Comparison of ENCODE assay signal across 8 mouse cellular contexts in the genomic region with DNA sequence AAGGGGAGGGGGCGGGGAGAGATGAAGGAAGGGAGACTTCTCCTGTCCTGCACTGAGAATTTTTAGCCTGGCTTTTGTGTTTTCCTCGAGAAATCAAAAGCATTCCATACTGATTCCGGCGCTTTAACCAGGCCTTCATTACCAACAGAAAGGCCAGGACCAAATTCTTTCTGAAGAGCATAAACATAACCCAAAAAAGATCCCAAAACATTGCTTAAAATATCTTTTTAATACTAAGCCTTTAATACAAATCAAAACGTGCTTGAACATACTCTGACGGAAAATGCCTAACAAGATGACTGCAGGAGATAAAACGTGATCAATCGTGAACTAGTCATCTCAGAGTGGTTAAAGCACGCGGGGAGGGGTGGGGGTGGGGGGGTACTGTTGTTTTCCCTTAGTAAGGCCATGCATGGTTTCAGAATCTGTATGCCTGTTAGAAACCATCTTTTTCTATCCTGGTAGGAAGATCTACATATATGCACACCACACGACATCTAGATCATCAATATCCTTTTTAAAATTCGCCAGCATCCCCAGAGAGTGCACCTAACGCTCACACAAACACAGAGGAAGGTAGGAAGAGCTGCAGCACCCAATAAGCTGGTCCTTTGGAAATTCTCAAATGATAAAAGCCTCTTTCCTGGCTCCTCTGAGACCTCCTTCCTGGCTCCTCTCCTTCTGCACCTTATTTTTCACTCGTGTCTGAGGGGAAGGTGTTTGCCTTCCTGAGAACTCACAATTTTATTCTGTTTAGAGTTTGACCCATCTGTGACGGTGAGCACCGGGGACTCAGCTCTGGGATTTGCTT. TPM values are rescaled to one million over a fixed set of nuclear protein-coding genes. Genes with fewer than 3 reads are reported as not detected.
A peak's percentile ranks its signal among the peaks of the same experiment; 100 is the strongest.
DNase-seq lines count a peak whose midpoint lies in the region; ATAC-seq and TF ChIP-seq lines count a peak whose summit lies in the region.

No protein-coding gene starts in this region.

- H3K36me3 ChIP-seq in heart, embryonic 16.5 days (ENCODE audit: control insufficient read depth, insufficient read depth), result no peaks in the 10 kb centered on the region
- H3K36me3 ChIP-seq in midbrain, embryonic 14.5 days (ENCODE audit: control insufficient read depth, insufficient read depth, low read length), result no peaks in the 10 kb centered on the region

- peak overlapping the region; percentile 85 for H3K4me2 ChIP-seq in heart, embryonic 16.5 days (ENCODE audit: low read depth, low read length)
- H3K4me2 ChIP-seq in midbrain, embryonic 14.5 days (ENCODE audit: low read length), result peak overlapping the region; percentile 62

- peak overlapping the region; percentile 99 for H3K27ac ChIP-seq in layer of hippocampus, adult 2 months
- peak overlapping the region; percentile 83 for H3K27ac ChIP-seq in heart, embryonic 16.5 days (ENCODE audit: low read length)
- H3K27ac ChIP-seq in midbrain, embryonic 14.5 days (replicated peaks; ENCODE audit: low read depth, low read length), result peak overlapping the region; percentile 100

- H3K9ac ChIP-seq in heart, embryonic 16.5 days (ENCODE audit: low read length), result peak overlapping the region; percentile 77
- H3K9ac ChIP-seq in midbrain, embryonic 14.5 days (replicated peaks; ENCODE audit: low read length), result peak overlapping the region; percentile 99

- no peak for ATAC-seq in heart, embryonic 16.5 days (replicated peaks; ENCODE audit: extremely low read depth, insufficient read depth, low FRiP score)
- no peak for ATAC-seq in midbrain, embryonic 14.5 days (ENCODE audit: low FRiP score, low TSS enrichment)
- no peak for ATAC-seq in activated CD4-positive, CD25-positive, alpha-beta regulatory T cell, adult 4 months

- peaks cover 18% of the 10 kb centered on the region for H3K4me1 ChIP-seq in heart, embryonic 16.5 days (ENCODE audit: control insufficient read depth, insufficient read depth, low read length)
- peaks cover 32% of the 10 kb centered on the region for H3K4me1 ChIP-seq in midbrain, embryonic 14.5 days (ENCODE audit: control insufficient read depth, insufficient read depth, low read length)

- WGBS in heart, embryonic 16.5 days, result 16% methylated on average over 16 of the region's 16 CpGs
- 3% methylated on average over 16 of the region's 16 CpGs for WGBS in midbrain, embryonic 14.5 days

- DNase-seq in layer of hippocampus, adult 2 months (ENCODE audit: low spot score in 2 of 2), result no peak
- DNase-seq in layer of hippocampus, postnatal 36 days, result no peak
- DNase-seq in cerebellum, adult 9-10 months, result peak; percentile 66
- DNase-seq in midbrain, embryonic 14.5 days, result peak; percentile 63
- DNase-seq in adrenal gland, postnatal 14 days, result no peak
- DNase-seq in frontal cortex, postnatal 14 days (ENCODE audit: low spot score in 2 of 2), result no peak

- peak overlapping the region; percentile 93 for H3K4me3 ChIP-seq in layer of hippocampus, adult 2 months
- H3K4me3 ChIP-seq in heart, embryonic 16.5 days (ENCODE audit: low read length), result peak overlapping the region; percentile 72
- peak overlapping the region; percentile 83 for H3K4me3 ChIP-seq in midbrain, embryonic 14.5 days (replicated peaks; ENCODE audit: low read depth, low read length)

- 0 out of 2 replicates have a peak, but pooled peaks cover 2% of the 10 kb centered on the region for H3K9me3 ChIP-seq in heart, embryonic 16.5 days (replicated peaks; ENCODE audit: control insufficient read depth, low read length)
- no peaks in the 10 kb centered on the region for H3K9me3 ChIP-seq in midbrain, embryonic 14.5 days (ENCODE audit: control insufficient read depth, low read length)

- no peaks in the 10 kb centered on the region for H3K27me3 ChIP-seq in heart, embryonic 16.5 days (ENCODE audit: control insufficient read depth, insufficient read depth, low read length)
- no peaks in the 10 kb centered on the region for H3K27me3 ChIP-seq in midbrain, embryonic 14.5 days (ENCODE audit: control insufficient read depth, insufficient read depth, low read length)

- TF ChIP-seq CTCF in layer of hippocampus, adult 2 months (conservative IDR thresholded peaks at IDR 0.05), result no peak

RNA-seq across cellular contexts. Expression of a gene that starts 1.1 kb away (rescaled TPM):
- 1,000 to 10,000 TPM; 2,581 to 2,789 TPM for total RNA-seq in layer of hippocampus, adult 2 months (2021)
- total RNA-seq in layer of hippocampus, postnatal 36 days (2021), result 1,000 to 10,000 TPM; 2,857 to 3,040 TPM
- polyA plus RNA-seq in heart, embryonic 16.5 days (2015; fragmentation: Nextera tagmentation; extraction: Ambion mirVana), result 254 and 274 TPM in 2 replicates
- 911 and 915 TPM in 2 replicates for polyA plus RNA-seq in midbrain, embryonic 14.5 days (2014; fragmentation: Nextera tagmentation; extraction: Ambion mirVana)
- 1 to 10 TPM; 3.1 to 3.5 TPM for polyA plus RNA-seq in activated CD4-positive, CD25-positive, alpha-beta regulatory T cell, adult 4 months (2017; shearing (Covaris generic))
- 437 and 476 TPM in 2 replicates for total RNA-seq in adrenal gland, postnatal 14 days (2021)

RNA-seq across cellular contexts. Expression of a gene that starts 41.8 kb away (rescaled TPM):
- total RNA-seq in layer of hippocampus, adult 2 months (2021), result 10 to 100 TPM; 85.9 to 86.4 TPM
- 10 to 100 TPM; 79.8 to 89.9 TPM for total RNA-seq in layer of hippocampus, postnatal 36 days (2021)
- polyA plus RNA-seq in heart, embryonic 16.5 days (2015; fragmentation: Nextera tagmentation; extraction: Ambion mirVana), result 31.8 and 37.0 TPM in 2 replicates
- 173 and 174 TPM in 2 replicates for polyA plus RNA-seq in midbrain, embryonic 14.5 days (2014; fragmentation: Nextera tagmentation; extraction: Ambion mirVana)
- polyA plus RNA-seq in activated CD4-positive, CD25-positive, alpha-beta regulatory T cell, adult 4 months (2017; shearing (Covaris generic)), result 10 to 100 TPM; 62.3 to 76.9 TPM
- total RNA-seq in adrenal gland, postnatal 14 days (2021), result 97.8 and 131 TPM in 2 replicates

Comparison
In these comparisons a context has a peak if more than half of its experiments do, and no peak if none do; other contexts are left out.
1. DNase-seq: peak in cerebellum, adult 9-10 months (single experiment) and midbrain, embryonic 14.5 days (single experiment); none in layer of hippocampus, adult 2 months (0 of 2), layer of hippocampus, postnatal 36 days (0 of 2), adrenal gland, postnatal 14 days (single experiment) and frontal cortex, postnatal 14 days (0 of 2).
2. Peak in every context shown above with its lines, with median percentiles within 50 percentile points of each other: H3K27ac ChIP-seq and H3K4me3 ChIP-seq.